Mouse (Mus musculus) frontal cortex, adult (tissue): ENCODE data around the gene Ccdc38.

Experiments
- ATAC-seq: cut with Nextera tagmentation; 2 replicates; pipeline ENCODE4 v1.9.2; 2017; ENCODE audit warnings: mild to moderate bottlenecking, moderate library complexity, mixed read lengths; ENCODE audit not compliant: low TSS enrichment

Gene Ccdc38

GRCm38 (mm10) chr10:93540431-93541210, at the start of gene Ccdc38:
TSS of gene Ccdc38 (plus strand) at chr10:93540632.
- ATAC-seq = no peak

- ATAC-seq = no peak
These were observed 39.6 kb upstream of the Ccdc38 start for GRCm38 (mm10) chr10:93500864-93501263.

DNA sequence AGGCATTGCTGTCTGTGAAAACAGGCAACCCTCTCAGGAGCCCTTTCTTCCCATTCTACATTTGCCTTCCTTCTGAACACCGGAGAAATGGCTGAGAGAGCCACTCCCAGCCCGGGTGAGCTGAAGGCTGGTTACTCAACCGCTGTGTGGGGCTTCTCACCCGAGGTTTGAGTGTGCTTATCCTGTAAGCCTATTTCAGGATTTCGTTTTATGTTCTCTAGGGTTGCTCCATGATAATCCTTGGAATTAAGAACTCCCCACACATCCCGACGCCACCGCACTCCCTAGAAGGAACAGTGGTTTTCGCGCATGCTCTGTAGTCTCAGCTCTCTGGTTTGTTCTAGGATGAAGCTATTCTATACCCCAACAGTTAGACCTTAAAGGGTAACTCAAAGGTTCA, 39.1 kb upstream of the Ccdc38 start:
- no peak for ATAC-seq

- ATAC-seq = 0 out of 2 replicates have a peak, but pooled peaks have one; percentile 44
These were observed 32.0 kb upstream of the Ccdc38 start for GRCm38 (mm10) chr10:93508383-93508970.

DNA sequence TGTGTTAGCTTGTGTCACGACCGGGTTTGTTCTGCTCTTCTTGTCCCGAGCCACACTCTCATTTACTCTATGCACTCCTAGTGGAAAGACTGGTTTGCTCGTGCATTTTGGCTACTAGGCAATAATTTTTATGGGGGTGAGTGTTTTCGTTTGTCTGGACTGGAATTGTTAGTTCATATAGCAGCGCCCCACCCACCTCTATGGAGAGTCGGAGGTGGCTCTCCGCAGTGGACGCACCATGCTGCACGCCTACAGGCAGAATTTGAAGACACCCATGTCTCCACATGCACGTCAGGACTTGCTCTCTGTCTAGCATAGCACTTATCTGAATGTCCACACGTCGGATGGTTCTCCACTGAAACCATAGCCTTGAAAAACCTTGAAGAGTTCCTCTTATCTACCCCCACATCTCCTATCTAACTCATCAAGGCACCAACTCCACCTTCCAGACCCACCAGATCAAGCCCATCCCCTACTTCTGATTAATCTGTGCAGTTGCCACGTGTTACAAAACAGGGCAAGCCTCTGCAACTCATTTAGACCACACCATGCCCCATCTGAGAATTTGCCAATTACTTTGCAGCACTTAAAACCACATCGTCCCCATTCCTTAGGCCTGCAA, 30.8 kb upstream of the Ccdc38 start:
- ATAC-seq = no peak

- ATAC-seq = no peak
These were observed 25.0 kb upstream of the Ccdc38 start for GRCm38 (mm10) chr10:93515419-93515818.

- ATAC-seq = no peak
These were observed 24.5 kb upstream of the Ccdc38 start for GRCm38 (mm10) chr10:93515927-93516326.

DNA sequence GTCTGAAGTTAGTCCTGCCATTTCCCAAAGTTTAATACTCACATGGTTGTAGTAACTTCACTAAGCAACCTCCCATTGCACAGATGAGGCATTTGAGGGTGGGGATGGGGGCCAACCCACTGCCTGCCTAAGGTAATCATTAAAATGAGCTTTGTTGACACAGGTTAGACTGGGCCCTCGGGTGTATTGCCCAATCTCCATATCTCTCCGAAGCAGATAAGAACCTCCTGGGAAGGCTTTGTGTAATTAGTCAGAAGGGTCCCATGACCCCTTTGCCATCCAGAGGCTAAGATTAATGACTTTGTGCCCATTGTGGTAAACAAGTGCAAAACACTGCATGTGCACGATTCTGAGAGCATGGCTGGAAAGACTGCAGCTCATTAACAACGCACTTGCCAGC, 22.7 kb upstream of the Ccdc38 start:
- ATAC-seq = no peak

DNA sequence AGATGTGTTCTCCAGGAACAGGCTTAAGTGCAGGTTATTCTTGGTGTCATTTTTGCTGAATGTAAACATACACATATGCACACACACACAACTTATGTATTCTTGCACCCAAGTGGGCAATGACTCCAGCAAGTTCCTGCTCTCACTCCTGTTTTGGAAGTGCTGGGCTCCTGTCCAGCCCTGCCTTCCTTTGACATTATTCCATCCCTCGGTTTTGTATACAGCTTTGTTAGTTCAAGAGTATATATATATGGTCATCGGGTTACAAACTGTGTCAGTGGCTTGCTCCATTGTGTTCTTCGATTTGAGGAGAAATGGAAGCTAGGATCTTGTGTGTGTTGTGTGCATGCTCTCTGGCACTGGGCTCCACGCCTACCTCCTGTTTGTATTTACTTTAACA, 22.2 kb upstream of the Ccdc38 start:
- no peak for ATAC-seq

GRCm38 (mm10) chr10:93518620-93519019, 21.8 kb upstream of the Ccdc38 start:
- no peak for ATAC-seq

GRCm38 (mm10) chr10:93519159-93519558, 21.3 kb upstream of the Ccdc38 start:
- no peak for ATAC-seq

GRCm38 (mm10) chr10:93519756-93520155, 20.7 kb upstream of the Ccdc38 start:
- ATAC-seq = no peak

DNA sequence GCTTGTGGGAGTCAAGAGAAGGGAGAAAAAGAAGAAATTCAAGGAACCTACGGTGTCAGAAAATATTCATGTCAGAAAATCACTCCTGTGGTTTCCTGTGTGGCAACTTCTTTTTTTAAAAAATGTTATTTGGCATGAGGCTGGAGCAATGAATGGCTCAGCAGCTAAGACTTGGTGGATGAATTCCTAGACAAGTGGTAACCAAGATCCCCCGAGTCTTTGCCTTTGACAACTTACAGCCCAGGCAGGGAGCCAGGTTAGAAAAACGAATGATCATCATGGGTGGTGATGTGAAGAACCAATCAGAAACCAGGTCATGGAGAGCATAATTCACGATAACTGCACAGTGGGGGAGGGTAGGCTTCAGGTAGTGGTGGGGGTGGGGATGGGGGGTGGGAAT, 19.4 kb upstream of the Ccdc38 start:
- ATAC-seq = no peak

GRCm38 (mm10) chr10:93525329-93525728, 15.1 kb upstream of the Ccdc38 start:
- no peak for ATAC-seq

GRCm38 (mm10) chr10:93538287-93538686, 2.1 kb upstream of the Ccdc38 start:
- ATAC-seq = no peak

- no peak for ATAC-seq
These were observed 1.6 kb upstream of the Ccdc38 start for GRCm38 (mm10) chr10:93538818-93539217.

DNA sequence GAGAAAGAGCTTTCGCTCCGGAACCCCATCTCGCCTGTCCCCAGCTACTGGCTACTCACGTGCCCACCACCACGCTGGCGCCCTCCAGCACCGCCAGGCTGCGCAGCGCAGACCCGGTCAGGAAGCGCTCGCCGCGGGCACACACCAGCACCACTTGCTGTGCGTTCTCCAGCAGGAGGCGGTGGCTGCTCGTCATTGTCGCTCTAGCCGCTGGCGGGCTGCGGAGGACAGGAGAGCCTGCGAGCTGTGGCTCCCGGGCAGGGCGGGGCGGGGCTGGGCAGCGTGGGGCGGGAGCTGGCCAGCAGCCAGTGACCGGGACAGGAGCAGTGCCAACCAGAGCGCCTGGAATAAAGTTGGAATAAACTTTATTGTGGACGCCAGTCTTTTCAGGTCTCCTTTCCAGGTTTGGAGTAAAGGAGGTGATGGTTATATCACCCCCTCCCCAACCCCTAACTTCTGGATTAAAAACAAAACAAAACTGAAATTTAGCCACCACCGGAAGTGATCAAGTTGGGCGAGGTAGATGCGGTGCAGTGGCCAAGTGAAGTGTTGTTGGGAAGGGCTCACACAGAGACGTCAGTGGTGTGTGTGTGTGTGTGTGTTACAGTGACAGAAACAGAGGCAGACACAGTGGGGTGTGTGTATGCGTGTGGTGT, 529 bp upstream of the Ccdc38 start, which contains the start of gene Amdhd1:
TSS of gene Amdhd1 (minus strand) at position 259 of the 656 bp plus-strand sequence.
- peak; percentile 100 for ATAC-seq

DNA sequence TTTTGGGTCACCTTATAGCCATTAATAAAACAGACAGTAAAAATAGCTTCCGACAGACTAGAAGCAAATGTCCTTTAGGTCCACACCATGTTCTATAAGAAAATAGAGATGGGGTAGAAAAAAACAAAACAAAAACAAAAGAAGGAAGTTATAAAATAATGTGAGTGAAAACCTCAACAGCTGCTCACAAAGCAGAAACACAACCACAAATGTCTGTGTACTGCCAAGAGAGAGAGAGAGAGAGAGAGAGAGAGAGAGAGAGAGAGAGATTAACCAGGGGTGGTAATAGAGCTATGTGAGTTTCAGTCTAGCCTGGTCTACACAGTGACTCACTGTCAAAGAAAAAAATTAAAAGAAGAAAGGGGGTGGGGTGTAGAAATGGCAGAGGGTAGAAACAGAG, 1.2 kb downstream of the Ccdc38 start:
- no peak for ATAC-seq

DNA sequence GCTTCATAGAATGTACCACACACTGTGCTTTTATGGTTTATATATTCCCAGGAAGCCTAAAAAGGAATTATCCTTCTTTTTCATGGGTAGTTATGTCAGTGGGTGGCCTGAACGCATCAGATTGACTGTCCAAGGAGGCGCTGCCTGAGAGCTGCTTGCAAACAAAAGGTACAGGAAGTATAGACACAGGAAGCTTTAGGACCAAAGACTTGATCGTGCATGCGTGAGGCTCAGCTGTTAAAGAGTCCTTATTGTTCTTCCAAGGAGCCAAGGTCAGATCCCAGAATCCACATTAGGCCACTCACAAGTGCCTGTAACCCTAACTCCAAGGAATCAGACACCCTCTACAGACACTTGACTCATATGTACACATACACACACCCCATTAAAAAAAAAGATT, 1.9 kb downstream of the Ccdc38 start:
- no peak for ATAC-seq

DNA sequence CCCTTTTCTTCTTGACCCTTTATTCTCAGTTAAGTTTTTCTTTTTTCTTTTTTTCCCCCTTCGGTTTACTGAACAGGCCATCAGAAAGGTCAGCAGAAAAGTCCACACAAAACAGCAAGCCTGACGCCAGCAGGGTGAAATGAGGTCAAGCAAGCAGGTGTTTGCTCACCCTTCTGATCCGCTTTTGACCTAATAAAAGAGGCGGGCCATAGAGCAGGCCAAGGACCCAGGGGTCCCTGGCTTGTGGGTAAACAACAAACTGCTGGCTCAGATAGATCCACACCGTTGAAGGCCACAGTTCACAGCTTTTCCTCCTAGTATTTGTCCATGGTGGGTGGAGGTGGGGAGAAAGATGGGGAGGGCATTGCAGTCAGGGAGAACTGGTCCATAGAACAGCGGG, 2.7 kb downstream of the Ccdc38 start:
- no peak for ATAC-seq

GRCm38 (mm10) chr10:93544172-93544571, 3.7 kb downstream of the Ccdc38 start:
- no peak for ATAC-seq

- no peak for ATAC-seq
These were observed 7.4 kb downstream of the Ccdc38 start for GRCm38 (mm10) chr10:93547741-93548270.
